Mouse (Mus musculus) kidney, postnatal 0 days (tissue): ENCODE measurements around the gene Mob3b. TPM values are rescaled to one million over a fixed set of nuclear protein-coding genes. Genes with fewer than 3 reads are reported as not detected.

ENCODE experiments used
- ATAC-seq: fragments of 200-750 bp; cut with Nextera tagmentation; replicated peaks from 2 replicates; pipeline ENCODE4 v1.8.0; 2017; ENCODE audit warnings: low read depth, moderate number of reproducible peaks, moderate TSS enrichment, moderate library complexity; ENCODE audit not compliant: low FRiP score
- DNase-seq: peaks from one replicate; pipeline ENCODE4 v3.0.0-alpha.2; 2016; ENCODE audit warnings: low spot score
- H3K27ac ChIP-seq: fragments of 300-500 bp; sonication (generic); 2 replicates; pipeline ENCODE4 v1.5.1; 2014; ENCODE audit warnings: mild to moderate bottlenecking
- H3K27me3 ChIP-seq: fragments of 300-500 bp; sonication (generic); 2 replicates; pipeline ENCODE4 v1.6.1; 2014; ENCODE audit warnings: low read length, mixed read lengths; ENCODE audit not compliant: insufficient read depth
- H3K36me3 ChIP-seq: fragments of 300-500 bp; sonication (generic); 2 replicates; pipeline ENCODE4 v1.6.1; 2014; ENCODE audit warnings: low read length, mixed read lengths; ENCODE audit not compliant: insufficient read depth
- H3K4me1 ChIP-seq: fragments of 300-500 bp; sonication (generic); replicated peaks from 2 replicates; pipeline ENCODE4 v1.6.1; 2014; ENCODE audit warnings: antibody characterized with exemption, low read length, mixed read lengths; ENCODE audit not compliant: insufficient read depth
- H3K4me2 ChIP-seq: fragments of 300-500 bp; sonication (generic); 2 replicates; pipeline ENCODE4 v1.6.1; 2014; ENCODE audit warnings: mild to moderate bottlenecking, low read length, moderate library complexity, mixed read lengths
- H3K4me3 ChIP-seq: fragments of 300-500 bp; sonication (generic); replicated peaks from 2 replicates; pipeline ENCODE4 v1.5.1; 2014; ENCODE audit warnings: low read depth, low read length
- H3K9ac ChIP-seq: fragments of 300-500 bp; sonication (generic); 2 replicates; pipeline ENCODE4 v1.6.1; 2014; ENCODE audit warnings: low read depth, low read length
- H3K9me3 ChIP-seq: fragments of 300-500 bp; sonication (generic); replicated peaks from 2 replicates; pipeline ENCODE4 v1.6.1; 2016; ENCODE audit warnings: low read length, inconsistent platforms, mixed read lengths
- CTCF ChIP-seq: IDR thresholded peaks from 2 replicates; pipeline ENCODE4 v1.5.1; 2016; ENCODE audit warnings: antibody characterized with exemption, low read depth, mild to moderate bottlenecking, moderate library complexity
- WGBS: fragments of 180-500 bp; shearing (Covaris S2); extraction: QIAGEN DNeasy Blood & Tissue Kit; methylation state at CpG from one replicate; pipeline ENCODE4 v1.1.7; 2014; 5-methylcytosine and 5-hydroxymethylcytosine counted together
- polyA plus RNA-seq: library from polyadenylated mRNA; unstranded; fragments of >200 nt; fragmentation: Nextera tagmentation; extraction: Ambion mirVana; gene quantifications from 2 replicates; pipeline ENCODE4 v1.2.1, GENCODE M21; 2015

Gene Mob3b
- polyA plus RNA-seq, 1 experiment from 2014 or later: 13.1 TPM

DNA sequence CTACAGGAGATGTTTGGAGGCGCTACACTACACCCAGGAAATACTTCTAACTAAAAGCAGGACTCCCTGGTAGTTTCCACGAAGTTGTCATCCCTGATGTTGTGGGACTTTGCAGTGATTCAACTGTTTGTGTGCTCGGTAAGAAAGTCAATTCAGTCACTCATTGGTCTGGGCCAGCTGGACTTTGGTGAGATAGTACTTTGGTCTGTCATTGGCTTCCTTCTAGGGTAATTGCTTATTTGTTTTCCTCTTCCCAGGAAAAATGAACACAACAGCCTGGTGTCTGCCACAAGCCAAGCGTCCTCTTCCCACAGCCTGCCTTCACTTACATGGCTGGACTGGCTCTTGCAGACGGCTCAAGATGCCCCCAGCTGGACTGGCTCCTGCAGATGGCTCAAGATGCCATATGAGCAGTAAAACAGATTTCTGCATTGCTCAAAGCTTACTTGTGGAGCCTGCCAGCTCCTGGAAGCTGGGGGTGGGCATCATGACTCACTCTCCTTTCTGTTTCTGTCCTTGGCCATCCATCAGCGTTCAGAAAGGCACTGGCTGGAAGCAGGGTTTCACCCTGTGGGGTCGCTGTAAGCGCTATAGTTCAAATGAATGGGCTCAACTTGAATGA lies 190.8 kb downstream of the Mob3b start:
- no peak overlapping the region for H3K4me2 ChIP-seq
- DNase-seq: no peak
- ATAC-seq: no peak
- 77% methylated on average over 8 of the region's 8 CpGs for WGBS
- no peaks in the 10 kb centered on the region; the same call in 1 of the 2 replicates for H3K4me1 ChIP-seq
- H3K9me3 ChIP-seq: no peaks in the 10 kb centered on the region
- no peak overlapping the region for H3K9ac ChIP-seq
- no peak overlapping the region for H3K4me3 ChIP-seq
- H3K27ac ChIP-seq: no peak overlapping the region
- TF ChIP-seq CTCF: no peak
- no peaks in the 10 kb centered on the region for H3K27me3 ChIP-seq
- H3K36me3 ChIP-seq: no peaks in the 10 kb centered on the region

GRCm38 (mm10) chr4:34964906-34965305 lies 192.4 kb downstream of the Mob3b start:
- ATAC-seq (no peak), DNase-seq (peak; percentile 12)
- Histone ChIP-seq H3K27me3 (no peaks in the 10 kb centered on the region), H3K27ac (no peak overlapping the region), H3K4me2 (no peak overlapping the region), H3K9ac (no peak overlapping the region), H3K4me3 (no peak overlapping the region), H3K9me3 (no peaks in the 10 kb centered on the region), H3K36me3 (no peaks in the 10 kb centered on the region), H3K4me1 (no peaks in the 10 kb centered on the region; the same call in 1 of the 2 replicates)
- no peak for TF ChIP-seq CTCF
- WGBS: 31% methylated on average over 10 of the region's 10 CpGs

GRCm38 (mm10) chr4:34963999-34964398 lies 193.3 kb downstream of the Mob3b start:
- 51% methylated on average over 13 of the region's 13 CpGs for WGBS
- DNase-seq: no peak
- Histone ChIP-seq H3K4me1 (no peaks in the 10 kb centered on the region; the same call in 1 of the 2 replicates), H3K4me2 (no peak overlapping the region), H3K27me3 (no peaks in the 10 kb centered on the region), H3K4me3 (no peak overlapping the region), H3K36me3 (no peaks in the 10 kb centered on the region), H3K9me3 (no peaks in the 10 kb centered on the region), H3K27ac (no peak overlapping the region), H3K9ac (no peak overlapping the region)
- no peak for TF ChIP-seq CTCF
- ATAC-seq: no peak

- Histone ChIP-seq H3K27me3 (no peaks in the 10 kb centered on the region), H3K27ac (no peak overlapping the region), H3K4me3 (no peak overlapping the region), H3K4me1 (no peaks in the 10 kb centered on the region; the same call in 1 of the 2 replicates), H3K36me3 (no peaks in the 10 kb centered on the region), H3K9me3 (no peaks in the 10 kb centered on the region), H3K9ac (no peak overlapping the region), H3K4me2 (no peak overlapping the region)
- ATAC-seq: no peak
- WGBS: 71% methylated on average over 15 of the region's 15 CpGs
- peak; percentile 72 for TF ChIP-seq CTCF
- DNase-seq: peak; percentile 88
Observed at GRCm38 (mm10) chr4:34960781-34961560, 196.3 kb downstream of the Mob3b start.

- Histone ChIP-seq H3K9ac (no peak overlapping the region), H3K9me3 (no peaks in the 10 kb centered on the region), H3K4me1 (no peaks in the 10 kb centered on the region; the same call in 1 of the 2 replicates), H3K27me3 (no peaks in the 10 kb centered on the region), H3K4me2 (no peak overlapping the region), H3K27ac (no peak overlapping the region), H3K36me3 (no peaks in the 10 kb centered on the region), H3K4me3 (no peak overlapping the region)
- 86% methylated on average over 6 of the region's 6 CpGs for WGBS
- ATAC-seq (no peak), DNase-seq (no peak)
- TF ChIP-seq CTCF: no peak
Observed at GRCm38 (mm10) chr4:34959477-34959876, 197.8 kb downstream of the Mob3b start.

DNA sequence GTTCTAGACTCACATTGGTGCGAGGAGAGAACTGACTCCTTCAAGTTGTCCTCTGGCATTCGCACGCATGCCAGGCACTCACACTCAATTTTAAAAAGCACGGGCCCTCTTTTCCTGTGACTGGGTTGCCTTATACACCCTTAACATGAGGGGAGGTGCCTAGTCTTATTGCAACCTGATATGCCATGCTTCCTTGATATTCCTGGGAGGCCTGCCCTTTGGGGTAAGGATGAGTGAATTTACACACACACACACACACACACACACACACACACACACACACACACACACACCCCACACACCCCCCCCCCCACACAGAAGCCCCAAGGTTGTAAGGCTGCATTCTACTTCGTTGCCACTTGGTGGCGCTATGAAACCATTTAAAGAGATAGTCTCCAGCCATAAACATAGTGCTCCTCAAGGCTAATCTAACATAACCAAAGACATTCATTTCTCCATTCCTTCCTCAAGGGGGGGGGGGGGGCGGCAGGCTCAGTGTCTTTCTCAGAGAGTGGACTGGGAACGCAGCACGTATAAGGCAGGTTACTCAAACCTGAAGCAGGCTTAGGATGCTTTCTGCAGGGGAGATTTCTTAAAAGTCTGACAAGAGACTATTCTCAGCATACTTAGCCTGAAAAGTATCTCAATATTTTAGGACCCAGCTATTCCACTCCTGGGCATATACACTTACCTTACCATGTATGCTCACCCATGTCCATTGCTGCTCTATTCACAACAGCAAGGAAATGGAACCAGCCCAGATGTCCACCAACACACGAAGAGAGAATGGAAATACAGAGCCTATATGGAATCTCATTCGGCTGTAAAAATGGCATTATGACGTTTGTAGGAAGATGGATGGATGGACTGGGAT lies 198.9 kb downstream of the Mob3b start:
- H3K9me3 ChIP-seq: no peaks in the 10 kb centered on the region
- DNase-seq: peak; percentile 87

More for the DNA sequence above, 198.9 kb downstream of the Mob3b start:
- Histone ChIP-seq H3K9ac (no peak overlapping the region), H3K4me3 (no peak overlapping the region), H3K27me3 (no peaks in the 10 kb centered on the region), H3K4me2 (no peak overlapping the region), H3K4me1 (no peaks in the 10 kb centered on the region), H3K36me3 (no peaks in the 10 kb centered on the region), H3K27ac (no peak overlapping the region)
- peak; percentile 81 for TF ChIP-seq CTCF
- ATAC-seq: peak; percentile 62
- WGBS: 37% methylated on average over 12 of the region's 12 CpGs
